Mouse (Mus musculus): ENCODE results near the gene Gm5767. TPM values are rescaled to one million over a fixed set of nuclear protein-coding genes. Genes with fewer than 3 reads are reported as not detected.
"Not testable (repeated sequence)": the region's sequence is repeated elsewhere in the genome, so short reads cannot be mapped to it uniquely, and the experiment has no call there.

Gene Gm5767
- polyA plus RNA-seq, 1 experiment from 2014 or later, result not detected

GRCm38 (mm10) chr16:8717744-8718143, 37.2 kb downstream of the Gm5767 start:
- no peak for ATAC-seq (ENCODE audit: insufficient number of reproducible peaks, insufficient read depth, low FRiP score, low TSS enrichment)
- H3K4me2 ChIP-seq (replicated peaks), result no peak overlapping the region
- H3K36me3 ChIP-seq, result peaks cover 33% of the 10 kb centered on the region
- H3K4me3 ChIP-seq, result no peak overlapping the region
- H3K27ac ChIP-seq, result no peak overlapping the region
- peaks cover 15% of the 10 kb centered on the region for H3K4me1 ChIP-seq
- no peaks in the 10 kb centered on the region for H3K9me3 ChIP-seq
- H3K27me3 ChIP-seq, result no peaks in the 10 kb centered on the region
- H3K9ac ChIP-seq, result no peak overlapping the region
- 94% methylated on average over 10 of the region's 10 CpGs for WGBS

GRCm38 (mm10) chr16:8720447-8720846, 39.9 kb downstream of the Gm5767 start:
- WGBS, result 93% methylated on average over 4 of the region's 4 CpGs
- Histone ChIP-seq H3K27ac (no peak overlapping the region), H3K9me3 (no peaks in the 10 kb centered on the region)

GRCm38 (mm10) chr16:8724031-8724430, 43.5 kb downstream of the Gm5767 start:
- ATAC-seq (ENCODE audit: insufficient number of reproducible peaks, insufficient read depth, low FRiP score, low TSS enrichment), result no peak
- Histone ChIP-seq H3K27me3 (no peaks in the 10 kb centered on the region), H3K4me1 (peaks cover 8% of the 10 kb centered on the region; the same call in 1 of the 2 replicates), H3K4me3 (no peak overlapping the region), H3K9ac (no peak overlapping the region), H3K4me2 (replicated peaks) (no peak overlapping the region), H3K36me3 (no peaks in the 10 kb centered on the region), H3K27ac (no peak overlapping the region), H3K9me3 (no peaks in the 10 kb centered on the region)
- WGBS, result 84% methylated on average over 3 of the region's 3 CpGs

More at GRCm38 (mm10) chr16:8720447-8720846, 39.9 kb downstream of the Gm5767 start:
- H3K9ac ChIP-seq, result no peak overlapping the region
- H3K36me3 ChIP-seq, result peaks cover 10% of the 10 kb centered on the region
- peaks cover 15% of the 10 kb centered on the region for H3K4me1 ChIP-seq
- H3K4me3 ChIP-seq, result no peak overlapping the region
- H3K27me3 ChIP-seq, result no peaks in the 10 kb centered on the region
- no peak overlapping the region for H3K4me2 ChIP-seq (replicated peaks)
- no peak for ATAC-seq (ENCODE audit: insufficient number of reproducible peaks, insufficient read depth, low FRiP score, low TSS enrichment)

- Histone ChIP-seq H3K4me1 (0 out of 2 replicates have a peak, but pooled peaks cover 5% of the 10 kb centered on the region), H3K9me3 (no peaks in the 10 kb centered on the region), H3K27me3 (no peaks in the 10 kb centered on the region), H3K36me3 (no peaks in the 10 kb centered on the region), H3K4me3 (no peak overlapping the region), H3K27ac (no peak overlapping the region), H3K9ac (no peak overlapping the region), H3K4me2 (replicated peaks) (no peak overlapping the region)
- 93% methylated on average over 2 of the region's 2 CpGs for WGBS
- no peak for ATAC-seq (ENCODE audit: insufficient number of reproducible peaks, insufficient read depth, low FRiP score, low TSS enrichment)
These were observed 45.2 kb downstream of the Gm5767 start for GRCm38 (mm10) chr16:8725807-8726206.

GRCm38 (mm10) chr16:8728111-8728748, 47.7 kb downstream of the Gm5767 start:
- Histone ChIP-seq H3K27me3 (no peaks in the 10 kb centered on the region), H3K4me2 (replicated peaks) (no peak overlapping the region), H3K9me3 (no peaks in the 10 kb centered on the region), H3K36me3 (no peaks in the 10 kb centered on the region), H3K4me1 (peaks cover 15% of the 10 kb centered on the region; the same call in 1 of the 2 replicates), H3K4me3 (no peak overlapping the region), H3K9ac (no peak overlapping the region), H3K27ac (no peak overlapping the region)
- 87% methylated on average over 5 of the region's 5 CpGs for WGBS
- no peak for ATAC-seq (ENCODE audit: insufficient number of reproducible peaks, insufficient read depth, low FRiP score, low TSS enrichment)

- Histone ChIP-seq H3K4me3 (no peak overlapping the region), H3K27me3 (no peaks in the 10 kb centered on the region), H3K9me3 (no peaks in the 10 kb centered on the region), H3K9ac (no peak overlapping the region), H3K4me2 (replicated peaks) (no peak overlapping the region), H3K36me3 (no peaks in the 10 kb centered on the region), H3K4me1 (peaks cover 36% of the 10 kb centered on the region), H3K27ac (no peak overlapping the region)
- no peak for ATAC-seq (ENCODE audit: insufficient number of reproducible peaks, insufficient read depth, low FRiP score, low TSS enrichment)
- WGBS, result 84% methylated on average over 7 of the region's 7 CpGs
These were observed 51.1 kb downstream of the Gm5767 start for GRCm38 (mm10) chr16:8731630-8732029.

- 94% methylated on average over 3 of the region's 4 CpGs for WGBS
These were observed 51.9 kb downstream of the Gm5767 start for GRCm38 (mm10) chr16:8732450-8732849.

More at GRCm38 (mm10) chr16:8732450-8732849, 51.9 kb downstream of the Gm5767 start:
- not testable (repeated sequence) for H3K9ac ChIP-seq; H3K9me3 ChIP-seq; ATAC-seq (ENCODE audit: insufficient number of reproducible peaks, insufficient read depth, low FRiP score, low TSS enrichment); H3K27ac ChIP-seq; H3K4me2 ChIP-seq (replicated peaks); H3K27me3 ChIP-seq; H3K36me3 ChIP-seq; H3K4me3 ChIP-seq
- H3K4me1 ChIP-seq, result peaks cover 41% of the 10 kb centered on the region

Other genes starting within 250 kb of the Gm5767 start
- 16.2 and 21.4 TPM in 2 replicates for gene Mettl22, start 210.0 kb upstream of the Gm5767 start, polyA plus RNA-seq (2016; fragmentation: Nextera tagmentation; extraction: Ambion mirVana)
- 35.8 and 37.6 TPM in 2 replicates for gene Abat, start 167.3 kb upstream of the Gm5767 start, polyA plus RNA-seq (2016; fragmentation: Nextera tagmentation; extraction: Ambion mirVana)
- 51.1 and 52.9 TPM in 2 replicates for gene Pmm2, start 43.1 kb upstream of the Gm5767 start, polyA plus RNA-seq (2016; fragmentation: Nextera tagmentation; extraction: Ambion mirVana)
- 23.9 and 24.2 TPM in 2 replicates for gene Tmem186, start 43.1 kb upstream of the Gm5767 start, polyA plus RNA-seq (2016; fragmentation: Nextera tagmentation; extraction: Ambion mirVana)
- 117 and 120 TPM in 2 replicates for gene Carhsp1, start 8.6 kb upstream of the Gm5767 start, polyA plus RNA-seq (2016; fragmentation: Nextera tagmentation; extraction: Ambion mirVana)
- 29.5 and 35.1 TPM in 2 replicates for gene Usp7, start 111.5 kb downstream of the Gm5767 start, polyA plus RNA-seq (2016; fragmentation: Nextera tagmentation; extraction: Ambion mirVana)
- 32.2 and 32.3 TPM in 2 replicates for gene 1810013L24Rik, start 149.3 kb downstream of the Gm5767 start, polyA plus RNA-seq (2016; fragmentation: Nextera tagmentation; extraction: Ambion mirVana)